Mouse (Mus musculus): Measurements from ENCODE around the gene Siglecf. TPM values are rescaled to one million over a fixed set of nuclear protein-coding genes. Genes with fewer than 3 reads are reported as not detected.

Gene Siglecf
- polyA plus RNA-seq, 1 experiment, result 5.6 TPM

GRCm38 (mm10) chr7:43409084-43409483 is 57.9 kb downstream of the Siglecf start:
- no peak overlapping the region for H3K27ac ChIP-seq (ENCODE audit: insufficient read depth, low read depth, low read length)
- TF ChIP-seq CTCF (IDR thresholded peaks at IDR 0.05; ENCODE audit: extremely low read depth, insufficient read length, insufficient replicate concordance, low read depth, low read length), result no peak
- 68% methylated on average over 3 of the region's 3 CpGs for WGBS
- H3K4me1 ChIP-seq (ENCODE audit: control insufficient read depth, insufficient read depth, insufficient read length, low read length), result no peaks in the 10 kb centered on the region
- no peaks in the 10 kb centered on the region for H3K36me3 ChIP-seq (ENCODE audit: control insufficient read depth, insufficient read depth, low read length)
- H3K27me3 ChIP-seq (ENCODE audit: control insufficient read depth, insufficient read depth, low read length), result no peaks in the 10 kb centered on the region
- H3K4me3 ChIP-seq (ENCODE audit: low read depth, low read length), result no peak overlapping the region

Other genes with a start within 250 kb of the Siglecf start
- gene Zfp936, start 237.1 kb upstream of the Siglecf start, polyA plus RNA-seq (2012; rRNA removed), result not detected in 2 replicates
- gene Zfp715, start 38.0 kb upstream of the Siglecf start, polyA plus RNA-seq (2012; rRNA removed), result 0.58 and 0.86 TPM in 2 replicates
- gene Siglecg, start 56.9 kb downstream of the Siglecf start, polyA plus RNA-seq (2012; rRNA removed), result 7.8 and 11.8 TPM in 2 replicates
- gene Lim2, start 76.3 kb downstream of the Siglecf start, polyA plus RNA-seq (2012; rRNA removed), result not detected in 2 replicates
- gene Nkg7, start 85.7 kb downstream of the Siglecf start, polyA plus RNA-seq (2012; rRNA removed), result 28.1 and 31.3 TPM in 2 replicates
- gene Cldnd2, start 89.4 kb downstream of the Siglecf start, polyA plus RNA-seq (2012; rRNA removed), result not detected in 2 replicates
- gene Etfb, start 92.7 kb downstream of the Siglecf start, polyA plus RNA-seq (2012; rRNA removed), result 45.1 and 66.8 TPM in 2 replicates
- 0.29 TPM in 1 of 2 replicates, not detected in the other for gene Gm45233, start 92.8 kb downstream of the Siglecf start, polyA plus RNA-seq (2012; rRNA removed)
- gene Vsig10l, start 111.8 kb downstream of the Siglecf start, polyA plus RNA-seq (2012; rRNA removed), result 1.0 and 4.3 TPM in 2 replicates
- 1.4 and 1.5 TPM in 2 replicates for gene Iglon5, start 138.7 kb downstream of the Siglecf start, polyA plus RNA-seq (2012; rRNA removed)
- gene 4931406B18Rik, start 154.6 kb downstream of the Siglecf start, polyA plus RNA-seq (2012; rRNA removed), result not detected in 2 replicates
- gene Cd33, start 193.1 kb downstream of the Siglecf start, polyA plus RNA-seq (2012; rRNA removed), result 3.0 and 4.7 TPM in 2 replicates
- gene Zfp658, start 210.9 kb downstream of the Siglecf start, polyA plus RNA-seq (2012; rRNA removed), result 0.28 and 0.36 TPM in 2 replicates
- gene Zfp719, start 228.3 kb downstream of the Siglecf start, polyA plus RNA-seq (2012; rRNA removed), result 0.63 and 0.91 TPM in 2 replicates